Mouse (Mus musculus) G1E (cell line): Measurements from ENCODE around the gene Nudt21. TPM values are rescaled to one million over a fixed set of nuclear protein-coding genes. Genes with fewer than 3 reads are reported as not detected.

Source experiments
- ATAC-seq: 2 replicates; pipeline ENCODE4 v1.8.0; 2016; ENCODE audit warnings: mild to moderate bottlenecking; ENCODE audit not compliant: insufficient number of reproducible peaks, poor library complexity, low FRiP score, severe bottlenecking; ENCODE audit errors: extremely low read depth
- DNase-seq: peaks from one replicate; pipeline ENCODE4 v3.0.0; 2012; ENCODE audit warnings: low spot score
- H3K27me3 ChIP-seq: 2 replicates; pipeline ENCODE4 v1.6.1; 2012; ENCODE audit warnings: mild to moderate bottlenecking, low read length, inconsistent platforms; ENCODE audit not compliant: insufficient read depth
- H3K36me3 ChIP-seq: replicated peaks from 2 replicates; pipeline ENCODE3; 2012; ENCODE audit warnings: mild to moderate bottlenecking, inconsistent platforms
- H3K4me1 ChIP-seq: 2 replicates; pipeline ENCODE4 v1.6.1; 2012; ENCODE audit warnings: low read depth, low read length, inconsistent platforms, mixed read lengths; ENCODE audit not compliant: insufficient read depth
- H3K4me3 ChIP-seq: 2 replicates; pipeline ENCODE4 v1.5.1; 2012; ENCODE audit warnings: low read depth, mild to moderate bottlenecking, inconsistent platforms, low read length, moderate library complexity, mixed read lengths
- H3K9me3 ChIP-seq: replicated peaks from 2 replicates; pipeline ENCODE4 v1.6.1; 2012; ENCODE audit warnings: inconsistent platforms
- CTCF ChIP-seq: IDR thresholded peaks from 2 replicates; pipeline ENCODE4 v1.5.1; 2012; ENCODE audit warnings: low read depth, low read length, inconsistent platforms, mixed read lengths
- GATA1 ChIP-seq: IDR thresholded peaks from 2 replicates; pipeline ENCODE4 v1.6.1; 2012; ENCODE audit warnings: borderline replicate concordance, low read length, inconsistent platforms, mixed read lengths
- GATA2 ChIP-seq: IDR thresholded peaks from 2 replicates; pipeline ENCODE4 v1.6.1; 2012; ENCODE audit warnings: low read depth, low read length, inconsistent platforms, borderline replicate concordance
- POLR2AphosphoS5 ChIP-seq: IDR thresholded peaks from 2 replicates; pipeline ENCODE4 v1.6.1; 2012; ENCODE audit warnings: low read depth, low read length, inconsistent platforms; ENCODE audit not compliant: insufficient replicate concordance
- TAL1 ChIP-seq: conservative IDR thresholded peaks from 2 replicates; pipeline ENCODE4 v1.6.1; 2012; ENCODE audit warnings: low read depth, low read length, inconsistent platforms, mixed read lengths
- polyA plus RNA-seq: library from polyadenylated mRNA; stranded (reverse); fragments of >175 nt; gene quantifications from 2 replicates; pipeline ENCODE4 v1.2.3, GENCODE M21; 2012
- total RNA-seq, 2 experiments: library from RNA; stranded (forward) in 1 of 2; stranded (reverse) in 1 of 2; fragments of 200-1000 nt in 1 of 2; fragments of >200 nt in 1 of 2; fragmentation: Nextera tagmentation in 1 of 2; gene quantifications; 2 replicates each; pipeline ENCODE4 v1.2.3; 2014 to 2017

Gene Nudt21
- total and polyA plus RNA-seq, 3 experiments = 48.8 to 470 (median 157) TPM

- H3K27me3 ChIP-seq = no peaks in the 10 kb centered on the region
- no peak for TF ChIP-seq POLR2AphosphoS5
- no peak for TF ChIP-seq GATA2
- no peak for TF ChIP-seq TAL1
- no peaks in the 10 kb centered on the region for H3K9me3 ChIP-seq
- H3K36me3 ChIP-seq = peaks cover 81% of the 10 kb centered on the region
- ATAC-seq (no peak), DNase-seq (no peak)
- H3K4me1 ChIP-seq = peaks cover 6% of the 10 kb centered on the region
- no peak overlapping the region for H3K4me3 ChIP-seq
Measured at GRCm38 (mm10) chr8:93972211-93972610, 64.6 kb downstream of the Nudt21 start.

DNA sequence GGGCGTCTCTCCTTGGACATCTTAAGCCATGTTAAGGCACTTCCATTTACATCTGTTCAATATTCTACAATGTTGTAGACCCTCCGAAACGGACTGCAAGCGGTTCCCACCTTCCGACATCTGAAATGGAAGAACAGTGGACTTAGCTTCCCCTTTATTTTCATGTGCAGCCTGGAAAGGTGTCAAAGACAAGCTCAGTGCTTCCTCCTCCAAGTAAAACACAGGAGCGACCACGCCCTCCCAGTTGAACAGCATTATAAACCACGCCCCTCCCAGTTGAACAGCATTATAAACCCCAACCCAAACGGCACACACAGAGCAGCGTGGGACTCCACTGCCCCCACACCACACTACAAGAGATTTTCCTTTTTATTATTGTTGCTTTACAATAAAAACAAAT, 65.4 kb downstream of the Nudt21 start:
- Histone ChIP-seq H3K36me3 (peaks cover 76% of the 10 kb centered on the region), H3K4me3 (no peak overlapping the region), H3K27me3 (no peaks in the 10 kb centered on the region), H3K9me3 (no peaks in the 10 kb centered on the region), H3K4me1 (peaks cover 6% of the 10 kb centered on the region)
- no peak for TF ChIP-seq POLR2AphosphoS5
- no peak for TF ChIP-seq TAL1
- no peak for TF ChIP-seq CTCF
- no peak for ATAC-seq
- DNase-seq = no peak

DNA sequence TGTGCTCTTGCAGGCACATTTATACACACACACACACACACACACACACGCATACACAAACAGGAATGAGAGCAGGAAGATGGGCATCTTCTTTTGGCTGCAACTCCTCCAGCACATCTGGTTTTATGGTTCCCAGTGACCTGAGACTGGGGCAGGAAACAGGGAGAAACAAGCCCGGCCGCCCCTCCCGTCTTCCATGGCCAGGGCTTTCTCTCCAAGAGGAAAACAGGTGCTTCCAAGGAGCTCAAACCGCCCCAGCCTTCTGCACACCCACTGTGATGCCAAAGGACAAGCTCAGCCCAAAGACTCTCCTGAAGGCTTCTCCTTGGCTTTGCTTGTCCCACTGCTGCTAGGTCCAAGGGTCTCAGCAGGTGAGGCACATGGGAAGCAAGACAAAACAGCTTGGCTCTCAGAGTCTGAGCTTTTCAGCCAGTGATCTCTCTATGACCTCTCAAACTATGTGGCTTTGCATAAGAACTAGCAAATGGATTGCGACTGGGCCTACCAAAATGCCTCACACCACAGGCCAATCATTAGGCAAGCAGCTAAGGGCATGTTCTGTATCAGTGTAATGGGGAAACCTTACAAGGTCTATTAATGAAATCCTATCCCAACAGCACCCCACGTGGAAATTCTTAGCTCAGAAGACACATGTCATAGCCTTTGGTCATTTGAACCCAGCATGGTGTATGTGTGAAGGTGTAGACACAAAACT, 67.0 kb downstream of the Nudt21 start:
- no peak overlapping the region for H3K4me3 ChIP-seq
- H3K36me3 ChIP-seq = peaks cover 59% of the 10 kb centered on the region
- H3K9me3 ChIP-seq = no peaks in the 10 kb centered on the region
- TF ChIP-seq CTCF = no peak
- no peak for TF ChIP-seq TAL1
- no peak for TF ChIP-seq POLR2AphosphoS5
- no peak for TF ChIP-seq GATA1
- TF ChIP-seq GATA2 = no peak
- H3K27me3 ChIP-seq = peaks cover 6% of the 10 kb centered on the region; the same call in 1 of the 2 replicates
- ATAC-seq (no peak), DNase-seq (no peak)
- peaks cover 6% of the 10 kb centered on the region for H3K4me1 ChIP-seq

DNA sequence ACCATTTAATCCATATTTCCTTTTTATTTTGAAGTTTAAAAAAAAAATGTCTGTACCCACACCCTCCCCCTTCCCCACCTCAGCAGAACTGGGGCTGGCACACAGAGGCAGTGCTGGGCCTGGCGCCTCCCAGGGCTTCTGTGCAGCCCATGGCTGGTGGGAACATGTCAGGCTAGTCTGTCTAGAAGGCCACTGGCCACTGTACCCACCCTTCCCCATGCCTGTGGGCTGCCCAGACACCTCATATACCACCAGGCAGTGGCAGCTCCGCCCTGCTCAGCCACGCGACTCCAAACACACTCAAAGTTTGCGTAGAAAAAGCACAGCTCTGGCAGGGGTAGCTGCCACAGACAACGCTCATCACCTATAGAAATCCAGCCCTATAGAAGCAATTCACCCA, 68.5 kb downstream of the Nudt21 start:
- TF ChIP-seq POLR2AphosphoS5 = no peak
- TF ChIP-seq GATA1 = no peak
- TF ChIP-seq CTCF = no peak
- no peak for TF ChIP-seq TAL1
- no peak for TF ChIP-seq GATA2
- Histone ChIP-seq H3K36me3 (peaks cover 44% of the 10 kb centered on the region), H3K4me1 (peaks cover 6% of the 10 kb centered on the region), H3K9me3 (no peaks in the 10 kb centered on the region), H3K4me3 (no peak overlapping the region), H3K27me3 (peaks cover 16% of the 10 kb centered on the region)
- no peak for DNase-seq
- no peak for ATAC-seq

Other genes starting within 250 kb of the Nudt21 start
- gene Gnao1, start 227.1 kb downstream of the Nudt21 start, total RNA-seq (2014; fragmentation: Nextera tagmentation) = not detected in 2 replicates
- gene Gnao1, start 227.1 kb downstream of the Nudt21 start, total RNA-seq (2017) = 0.12 and 0.27 TPM in 2 replicates
- gene Gnao1, start 227.1 kb downstream of the Nudt21 start, polyA plus RNA-seq = not detected in 2 replicates
- 35.7 and 65.9 TPM in 2 replicates for gene Amfr, start 24.2 kb downstream of the Nudt21 start, total RNA-seq (2014; fragmentation: Nextera tagmentation)
- 108 and 123 TPM in 2 replicates for gene Amfr, start 24.2 kb downstream of the Nudt21 start, total RNA-seq (2017)
- gene Amfr, start 24.2 kb downstream of the Nudt21 start, polyA plus RNA-seq = 20.7 and 26.1 TPM in 2 replicates
- gene Ogfod1, start 167 bp upstream of the Nudt21 start, total RNA-seq (2014; fragmentation: Nextera tagmentation) = 23.9 and 31.9 TPM in 2 replicates
- gene Ogfod1, start 167 bp upstream of the Nudt21 start, total RNA-seq (2017) = 9.8 and 11.7 TPM in 2 replicates
- 7.3 and 9.5 TPM in 2 replicates for gene Ogfod1, start 167 bp upstream of the Nudt21 start, polyA plus RNA-seq
- 26.6 and 30.4 TPM in 2 replicates for gene Bbs2, start 61.9 kb upstream of the Nudt21 start, total RNA-seq (2014; fragmentation: Nextera tagmentation)
- 11.6 and 13.4 TPM in 2 replicates for gene Bbs2, start 61.9 kb upstream of the Nudt21 start, total RNA-seq (2017)
- gene Bbs2, start 61.9 kb upstream of the Nudt21 start, polyA plus RNA-seq = 3.1 and 3.7 TPM in 2 replicates
- gene Mt4, start 100.2 kb upstream of the Nudt21 start, total RNA-seq (2014; fragmentation: Nextera tagmentation) = not detected in 2 replicates
- not detected in 2 replicates for gene Mt4, start 100.2 kb upstream of the Nudt21 start, total RNA-seq (2017)
- gene Mt4, start 100.2 kb upstream of the Nudt21 start, polyA plus RNA-seq = not detected in 2 replicates
- not detected in 2 replicates for gene Mt3, start 115.6 kb upstream of the Nudt21 start, total RNA-seq (2014; fragmentation: Nextera tagmentation)
- gene Mt3, start 115.6 kb upstream of the Nudt21 start, total RNA-seq (2017) = not detected in 2 replicates
- gene Mt3, start 115.6 kb upstream of the Nudt21 start, polyA plus RNA-seq = not detected in 2 replicates
- 541 and 661 TPM in 2 replicates for gene Mt2, start 135.6 kb upstream of the Nudt21 start, total RNA-seq (2014; fragmentation: Nextera tagmentation)
- 2,059 and 2,753 TPM in 2 replicates for gene Mt2, start 135.6 kb upstream of the Nudt21 start, total RNA-seq (2017)
- 6,726 and 9,419 TPM in 2 replicates for gene Mt2, start 135.6 kb upstream of the Nudt21 start, polyA plus RNA-seq
- 1,659 and 2,059 TPM in 2 replicates for gene Mt1, start 142.1 kb upstream of the Nudt21 start, total RNA-seq (2014; fragmentation: Nextera tagmentation)
- 5,034 and 5,354 TPM in 2 replicates for gene Mt1, start 142.1 kb upstream of the Nudt21 start, total RNA-seq (2017)
- 1,198 and 3,016 TPM in 2 replicates for gene Mt1, start 142.1 kb upstream of the Nudt21 start, polyA plus RNA-seq
- 37.7 and 39.9 TPM in 2 replicates for gene Nup93, start 177.5 kb upstream of the Nudt21 start, total RNA-seq (2014; fragmentation: Nextera tagmentation)
- 40.8 and 42.5 TPM in 2 replicates for gene Nup93, start 177.5 kb upstream of the Nudt21 start, total RNA-seq (2017)
- gene Nup93, start 177.5 kb upstream of the Nudt21 start, polyA plus RNA-seq = 5.6 and 6.0 TPM in 2 replicates